Mouse (Mus musculus): ENCODE data around the gene Ddx11. TPM values are rescaled to one million over a fixed set of nuclear protein-coding genes. Genes with fewer than 3 reads are reported as not detected.

Ddx11 gene
- total and polyA plus RNA-seq, 3 experiments: 26.9 to 32.7 TPM; not detected in 1

GRCm38 (mm10) chr17:66123066-66123815, at the start of gene Ddx11 (continued):
- TF ChIP-seq MEF2A (IDR thresholded peaks at IDR 0.05; ENCODE audit: extremely low read depth, insufficient replicate concordance, low read depth, low read length, poor library complexity, severe bottlenecking): no peak
- no peak for TF ChIP-seq GABPA (IDR thresholded peaks at IDR 0.05; ENCODE audit: low read depth, low read length)
- TF ChIP-seq MAFK (IDR thresholded peaks at IDR 0.05; ENCODE audit: borderline replicate concordance, low read depth, low read length): no peak
- no peak for TF ChIP-seq ZKSCAN1 (IDR thresholded peaks at IDR 0.05; ENCODE audit: low read depth, low read length)

DNA sequence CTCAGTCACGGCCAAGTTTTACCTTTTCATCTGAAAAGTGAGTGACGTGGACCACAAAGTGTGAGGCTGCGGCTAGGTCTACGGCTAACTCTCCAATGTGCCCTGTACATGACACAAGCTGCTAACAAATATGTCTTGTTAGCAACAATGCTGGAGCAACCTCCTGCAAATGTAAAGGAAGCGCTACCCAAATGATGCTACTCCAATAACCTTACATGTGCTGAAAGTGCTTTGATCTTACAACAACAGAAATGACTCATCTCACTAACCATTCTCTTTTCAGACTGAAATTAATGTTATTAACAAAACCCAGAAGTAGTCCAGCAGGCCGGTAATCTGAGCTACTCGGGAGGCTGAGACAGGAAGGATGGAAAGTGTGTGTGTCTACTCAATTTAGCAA, 49.3 kb upstream of the Ddx11 start:
- TF ChIP-seq CHD2 (IDR thresholded peaks at IDR 0.05; ENCODE audit: low read length) (no peak), TAL1 (IDR thresholded peaks at IDR 0.05; ENCODE audit: low read length) (no peak), USF2 (IDR thresholded peaks at IDR 0.05; ENCODE audit: borderline replicate concordance in 1 of 2, insufficient read depth in 1 of 2, low read depth in 1 of 2, low read length in 2 of 2) (no peak), NRF1 (IDR thresholded peaks at IDR 0.05; ENCODE audit: insufficient read depth, low read depth, low read length, poor library complexity, severe bottlenecking) (no peak), USF1 (IDR thresholded peaks at IDR 0.05; ENCODE audit: low read depth, low read length) (no peak), CHD1 (IDR thresholded peaks at IDR 0.05; ENCODE audit: low read depth, low read length) (no peak), E2F4 (IDR thresholded peaks at IDR 0.05; ENCODE audit: borderline replicate concordance, low read depth, low read length) (no peak), RAD21 (IDR thresholded peaks at IDR 0.05; ENCODE audit: low read depth, low read length) (no peak), HCFC1 (IDR thresholded peaks at IDR 0.05; ENCODE audit: low read depth, low read length) (no peak), JUND (IDR thresholded peaks at IDR 0.05; ENCODE audit: low read depth, low read length) (no peak), SMC3 (IDR thresholded peaks at IDR 0.05; ENCODE audit: low read depth, low read length) (no peak), MXI1 (IDR thresholded peaks at IDR 0.05; ENCODE audit: low read depth, low read length) (no peak; the same call in 1 of the 2 replicates), GABPA (IDR thresholded peaks at IDR 0.05; ENCODE audit: low read depth, low read length) (no peak), EP300 (IDR thresholded peaks at IDR 0.05; ENCODE audit: low read depth in 1 of 2, low read length in 2 of 2) (no peak), SIN3A (IDR thresholded peaks at IDR 0.05; ENCODE audit: low read length) (no peak), CTCF (IDR thresholded peaks at IDR 0.05 in 2 of 3, conservative IDR thresholded peaks at IDR 0.05 in 1 of 3; ENCODE audit: control insufficient read depth in 1 of 3, insufficient read depth in 1 of 3, low read depth in 2 of 3, low read length in 3 of 3, poor library complexity in 1 of 3, severe bottlenecking in 1 of 3) (no peak), MYB (IDR thresholded peaks at IDR 0.05; ENCODE audit: low read depth, low read length) (no peak), ZNF384 (IDR thresholded peaks at IDR 0.05; ENCODE audit: low read depth, low read length) (no peak)
- no peak overlapping the region for H3K4me3 ChIP-seq (ENCODE audit: control insufficient read depth in 1 of 2, insufficient read depth in 1 of 2, low read depth in 2 of 2, low read length in 2 of 2)
- no peak overlapping the region for H3K9ac ChIP-seq (ENCODE audit: control insufficient read depth, low read depth, low read length, poor library complexity, severe bottlenecking)
- no peak for DNase-seq (ENCODE audit: low read depth, low spot score)
- peaks cover 14 to 31% of the 10 kb centered on the region in 2 experiments for H3K4me1 ChIP-seq (ENCODE audit: control insufficient read depth in 1 of 2, insufficient read depth in 2 of 2, low read length in 2 of 2)
- H3K79me2 ChIP-seq (ENCODE audit: control insufficient read depth, insufficient read depth, low read length, poor library complexity): peaks cover 48% of the 10 kb centered on the region
- no peak overlapping the region for H3K27ac ChIP-seq (ENCODE audit: control insufficient read depth, low read depth, low read length)
- no peaks in the 10 kb centered on the region for H3K27me3 ChIP-seq (ENCODE audit: control insufficient read depth in 1 of 2, insufficient read depth in 2 of 2, low read length in 2 of 2)
- no peaks in the 10 kb centered on the region for H3K9me3 ChIP-seq (replicated peaks; ENCODE audit: insufficient read depth, low read length)
- peaks cover 2 to 35% of the 10 kb centered on the region in 2 experiments; a peak in 3 of 4 replicates for H3K36me3 ChIP-seq (ENCODE audit: control insufficient read depth in 1 of 2, insufficient read depth in 2 of 2, low read length in 2 of 2)
